Mouse (Mus musculus): ENCODE data around the gene Hmgn2.
"Not testable (repeated sequence)": the region's sequence is repeated elsewhere in the genome, so short reads cannot be mapped to it uniquely, and the experiment has no call there.

Gene Hmgn2

GRCm38 (mm10) chr4:133968150-133968921 is at the start of gene Hmgn2:
Gene Hmgn2, minus strand, starts transcription at chr4:133968650.
- peak; percentile 46 for DNase-seq

DNA sequence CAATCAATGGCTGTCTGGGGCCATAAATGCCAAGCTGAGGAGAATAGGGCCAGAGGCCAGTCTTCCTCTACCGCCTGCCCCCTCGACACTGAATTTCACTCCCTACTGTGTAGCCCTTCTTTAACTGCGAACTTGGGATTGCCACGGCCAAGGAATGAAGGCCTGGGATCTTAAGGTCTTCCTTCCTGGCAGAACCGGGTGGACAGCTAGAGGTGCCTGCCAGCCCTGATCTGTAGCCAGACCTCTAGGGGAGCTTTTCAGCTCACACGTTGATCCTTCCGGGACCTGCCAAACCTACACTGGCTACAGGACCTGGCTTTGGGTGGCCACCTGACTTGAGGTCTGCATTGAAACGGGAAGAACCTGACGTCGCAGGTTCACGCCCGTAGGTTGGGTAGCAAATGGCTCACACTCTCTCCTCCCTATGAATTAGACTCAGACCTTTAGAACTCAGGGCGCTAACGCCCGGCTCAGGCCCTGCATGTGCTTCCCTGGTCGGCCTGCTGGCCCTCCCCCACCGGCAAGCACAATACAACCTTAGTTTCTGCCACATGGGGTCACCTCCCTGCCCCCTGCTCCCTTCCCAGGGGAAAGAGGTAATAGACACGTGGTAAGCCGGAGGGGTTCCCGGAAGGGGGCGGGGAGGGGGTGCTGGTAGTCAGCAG is 48.9 kb upstream of the Hmgn2 start:
- DNase-seq = no peak

DNA sequence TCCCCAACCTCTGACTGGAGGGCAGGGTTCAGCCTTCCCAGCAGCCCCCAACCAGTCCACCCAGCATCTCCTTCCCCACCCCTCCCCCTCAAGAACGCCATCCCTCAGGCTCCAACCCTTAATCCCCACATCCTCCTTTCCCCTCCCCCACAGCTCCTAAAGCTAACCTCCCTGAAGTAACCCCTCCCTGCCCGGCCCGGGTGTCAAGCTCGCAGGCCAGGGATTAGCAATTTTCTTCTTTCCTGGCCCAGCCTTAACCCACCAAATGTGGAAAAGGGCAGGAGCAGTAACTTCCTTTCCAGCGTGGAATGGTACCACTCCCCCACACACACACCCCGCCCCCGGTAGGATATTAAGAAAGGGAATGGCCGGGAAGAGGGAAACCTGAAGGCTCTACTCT is 48.3 kb upstream of the Hmgn2 start:
- no peak for DNase-seq

- DNase-seq = no peak
Observed at GRCm38 (mm10) chr4:134016208-134016607, 47.8 kb upstream of the Hmgn2 start.

DNA sequence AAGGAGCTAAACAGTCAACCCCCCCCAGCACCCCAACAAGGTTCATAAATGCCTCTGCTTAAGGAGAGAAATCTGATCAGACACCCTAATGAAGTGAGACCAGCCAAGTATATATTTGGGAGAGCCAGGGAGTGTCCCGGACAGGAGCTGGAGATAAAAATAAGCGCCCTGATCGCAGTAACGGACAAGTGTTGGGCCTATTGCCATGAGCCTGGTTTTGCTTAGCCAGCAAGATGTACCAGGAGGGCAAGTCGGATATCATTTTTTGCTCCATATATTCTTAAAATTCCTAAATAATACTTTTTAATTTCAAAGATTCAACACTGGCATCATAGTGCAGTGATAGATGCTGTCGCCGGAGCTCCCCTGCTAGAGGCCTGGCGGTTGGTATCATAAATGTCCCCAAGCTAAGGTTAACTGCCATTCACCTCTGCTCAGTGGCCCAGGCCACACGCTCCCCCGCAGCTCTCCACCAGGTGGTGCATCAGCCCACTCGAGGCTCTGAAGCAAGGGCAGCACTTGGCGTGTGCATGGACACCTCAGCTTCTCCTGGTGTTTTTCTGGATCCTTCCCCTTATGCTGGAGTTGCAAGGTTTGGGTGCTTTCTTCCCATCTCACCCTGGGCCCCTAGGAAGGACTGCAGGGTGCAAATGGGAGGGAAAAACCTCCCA is 44.5 kb upstream of the Hmgn2 start:
- DNase-seq = no peak

DNA sequence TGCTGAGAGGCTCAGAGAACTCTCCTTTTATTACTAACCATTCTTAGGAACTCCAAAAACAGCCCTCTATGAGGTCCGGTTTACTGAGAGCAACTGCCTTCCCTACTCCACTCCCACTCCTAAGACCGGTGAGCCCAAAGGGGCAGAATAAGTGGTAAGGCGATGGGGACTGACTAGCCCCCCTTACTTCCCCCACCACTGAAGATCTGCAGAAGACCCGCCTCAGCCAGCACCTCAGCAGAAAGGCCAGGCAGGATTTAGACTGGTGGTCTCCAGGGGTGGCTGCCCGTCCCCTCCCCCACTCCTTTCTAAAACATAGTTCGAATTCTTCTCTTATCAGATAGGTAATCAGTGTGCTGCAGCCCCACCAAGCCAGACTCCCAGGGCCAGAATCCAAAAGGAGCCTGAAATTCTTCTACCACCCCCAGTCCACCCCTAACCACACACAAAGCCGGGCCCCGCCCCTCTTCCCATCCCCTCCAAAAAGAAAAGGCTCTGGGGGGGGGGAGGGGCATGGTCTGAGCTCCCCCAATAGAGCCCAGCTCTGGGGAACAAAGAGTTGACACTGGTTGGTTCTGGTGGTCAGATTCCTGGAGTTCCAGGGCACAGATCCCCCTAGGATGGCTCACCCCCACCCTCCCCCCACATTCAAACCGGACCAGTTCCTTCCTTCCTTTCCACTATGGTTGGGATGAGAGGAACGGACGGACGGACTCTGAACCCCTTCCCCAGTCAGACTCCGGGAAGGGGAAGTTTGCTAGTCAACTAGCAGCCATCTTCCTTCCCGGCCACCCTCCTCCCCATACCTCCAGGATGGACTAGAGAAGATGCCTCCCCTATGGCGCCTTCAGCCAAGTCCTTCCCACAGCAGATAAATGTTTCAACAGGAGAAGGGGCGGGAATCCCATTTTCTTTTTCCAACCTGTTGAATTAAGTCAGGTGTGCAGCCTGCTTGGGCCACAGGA is 43.3 kb upstream of the Hmgn2 start:
- no peak for DNase-seq

GRCm38 (mm10) chr4:134009709-134010108 is 41.3 kb upstream of the Hmgn2 start:
- DNase-seq = no peak

- DNase-seq = no peak
Observed at GRCm38 (mm10) chr4:134006845-134007244, 38.4 kb upstream of the Hmgn2 start.

DNA sequence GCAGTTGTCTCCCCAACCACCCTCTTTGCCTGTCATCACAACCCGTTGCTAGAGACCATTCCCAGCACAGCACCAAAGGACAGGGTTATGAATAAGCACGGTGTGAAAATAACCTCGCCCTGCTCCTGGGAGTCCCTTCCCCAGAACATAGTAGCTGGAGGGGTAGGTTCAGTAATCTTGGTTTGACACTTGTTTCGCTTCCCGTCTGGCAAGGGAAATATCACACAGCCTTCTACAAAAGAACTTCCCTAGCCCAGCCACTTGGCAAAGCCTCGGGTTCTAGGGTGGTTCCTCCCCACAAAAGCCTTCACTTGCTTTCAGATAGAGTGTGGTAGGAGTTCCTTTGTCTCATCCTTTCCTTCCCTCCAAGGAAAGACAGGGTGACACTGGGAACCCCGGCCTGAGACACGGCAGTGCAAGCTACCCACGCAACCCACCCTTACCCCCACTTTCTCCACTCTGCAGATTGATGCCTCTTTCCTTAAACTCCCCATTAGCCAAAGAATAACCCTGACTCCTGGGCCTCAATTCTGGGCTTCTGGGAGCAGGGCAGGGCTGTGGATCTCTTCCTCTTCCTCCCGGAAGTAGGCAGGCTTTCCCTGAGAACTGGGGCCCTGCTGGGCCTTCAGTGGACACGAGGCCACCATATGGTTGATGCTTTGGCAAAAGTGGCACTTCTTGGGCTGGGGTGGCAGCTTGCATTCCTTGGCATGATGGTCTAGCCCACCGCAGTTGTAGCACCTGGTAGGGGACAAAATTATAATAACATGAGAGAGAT is 37.3 kb upstream of the Hmgn2 start:
- no peak for DNase-seq

DNA sequence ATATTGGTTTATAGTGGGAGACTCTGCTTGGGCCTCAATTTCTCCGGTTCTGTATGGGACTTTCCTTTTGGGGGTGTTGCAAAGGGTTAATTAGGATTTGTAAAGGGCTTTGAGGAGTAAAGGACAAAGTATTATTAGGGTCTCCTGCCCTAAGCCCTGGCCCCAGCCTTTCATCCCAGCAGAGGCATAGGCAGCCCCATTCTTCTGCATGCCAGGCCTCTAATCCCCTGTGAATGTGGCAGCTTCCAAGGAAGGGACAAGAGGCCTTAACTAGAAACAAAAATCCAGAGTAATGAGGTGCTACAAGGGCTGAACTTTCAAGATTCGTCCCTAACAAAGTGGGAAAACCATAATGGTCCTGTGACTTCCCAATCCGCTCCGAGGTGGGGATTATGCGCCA is 34.5 kb upstream of the Hmgn2 start:
- DNase-seq = no peak

DNA sequence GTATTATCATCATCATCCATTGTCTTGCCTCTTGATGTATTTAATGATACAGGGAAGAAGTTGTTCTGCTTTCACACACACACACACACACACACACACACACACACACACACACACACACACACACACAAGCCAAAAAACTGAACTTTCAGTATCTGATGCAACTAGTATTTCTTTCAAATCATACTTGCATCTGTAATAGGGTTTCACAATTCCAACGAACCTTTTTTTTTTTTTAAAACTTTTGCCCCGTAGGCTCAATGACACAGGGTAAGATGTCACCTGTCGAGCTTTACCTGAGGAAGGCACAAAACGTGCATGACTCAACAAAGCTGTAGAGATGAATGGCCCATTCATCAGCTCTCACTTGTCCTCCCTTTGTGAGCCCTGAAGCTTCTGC is 33.8 kb upstream of the Hmgn2 start:
- no peak for DNase-seq

DNA sequence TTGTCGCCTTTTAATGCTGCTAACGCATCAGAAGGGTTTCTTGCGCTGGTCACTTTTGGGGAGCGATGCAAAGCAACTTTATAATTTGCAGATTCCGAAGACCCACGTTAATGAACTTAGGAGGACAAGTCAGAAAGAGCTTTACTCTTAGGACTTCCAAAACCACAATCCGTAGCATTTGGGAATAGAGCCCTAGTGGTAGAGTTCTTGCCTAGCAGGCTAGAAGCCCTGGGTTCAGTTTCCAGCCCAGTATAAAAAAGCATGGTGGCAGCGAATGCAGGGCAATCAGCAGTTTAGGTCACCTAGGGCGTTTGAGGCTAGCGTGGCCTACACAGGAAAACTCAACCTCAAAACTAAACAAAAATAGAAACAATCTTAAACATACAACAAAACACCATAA is 33.3 kb upstream of the Hmgn2 start:
- no peak for DNase-seq

GRCm38 (mm10) chr4:134000466-134001438 is 32.3 kb upstream of the Hmgn2 start, which contains the start of gene Dhdds:
Gene Dhdds, minus strand, starts transcription at chr4:134000918.
- peak; percentile 96 for DNase-seq

GRCm38 (mm10) chr4:133994697-133995096 is 26.2 kb upstream of the Hmgn2 start:
- DNase-seq = peak; percentile 18

GRCm38 (mm10) chr4:133991087-133991660 is 22.7 kb upstream of the Hmgn2 start:
- peak; percentile 55 for DNase-seq

DNA sequence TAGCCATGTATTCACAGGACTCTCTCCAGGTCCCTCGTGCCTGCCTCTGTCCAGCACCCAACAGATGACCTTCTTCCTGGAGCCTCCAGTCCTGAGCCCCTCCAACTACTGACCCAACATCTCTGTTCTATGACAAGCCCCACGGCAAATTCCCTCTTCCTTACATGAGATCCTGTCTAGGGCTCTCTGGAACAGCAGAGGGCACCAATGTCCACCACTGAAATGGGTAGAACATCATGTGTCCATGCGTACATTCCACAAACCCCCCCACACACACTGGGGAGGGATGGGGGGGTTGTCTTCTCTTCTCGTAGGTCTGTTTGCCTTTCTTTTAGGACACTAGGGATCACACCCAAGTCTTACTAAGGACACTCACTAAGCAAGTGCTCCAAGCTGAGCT is 21.6 kb upstream of the Hmgn2 start:
- DNase-seq = no peak

- DNase-seq = not testable (repeated sequence)
Observed at GRCm38 (mm10) chr4:133988289-133988688, 19.8 kb upstream of the Hmgn2 start.

DNA sequence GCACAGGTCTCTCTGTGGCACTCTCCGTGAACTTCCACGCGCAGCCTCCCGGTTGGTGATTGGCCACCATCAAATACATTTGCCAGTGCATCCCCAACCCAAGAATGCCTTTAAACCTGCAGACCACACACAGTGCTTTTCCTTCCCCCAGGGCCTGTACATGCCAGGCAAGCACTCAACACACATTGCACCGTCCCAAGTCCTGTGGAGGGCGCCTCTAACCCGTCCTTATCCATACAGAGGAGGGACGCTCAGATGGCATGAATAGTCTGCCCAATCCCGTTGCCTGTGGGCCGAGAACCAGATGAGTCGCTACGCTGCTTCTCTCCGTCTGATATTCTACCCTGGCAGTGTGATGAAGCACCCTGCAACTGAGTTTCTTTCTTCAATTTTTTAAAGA is 14.5 kb upstream of the Hmgn2 start:
- no peak for DNase-seq

DNA sequence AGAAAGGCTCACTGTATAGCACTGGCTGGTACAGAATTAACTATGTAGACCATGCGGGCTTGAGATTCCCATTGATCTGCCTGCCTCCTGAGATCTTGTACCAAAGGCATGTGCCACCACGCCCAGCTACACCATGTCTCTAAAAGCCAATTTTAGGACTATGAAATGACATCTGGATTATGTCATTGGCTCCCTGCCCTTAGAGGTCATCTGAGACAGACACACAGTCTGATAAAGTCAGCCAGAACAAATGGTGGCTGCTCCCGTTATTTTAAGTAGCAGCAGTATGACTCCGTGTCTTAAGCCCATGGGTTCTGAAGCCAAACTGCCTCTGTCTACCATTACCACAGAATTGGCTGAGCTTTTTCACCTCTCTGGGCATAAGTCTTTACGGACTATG is 12.0 kb upstream of the Hmgn2 start:
- no peak for DNase-seq

DNA sequence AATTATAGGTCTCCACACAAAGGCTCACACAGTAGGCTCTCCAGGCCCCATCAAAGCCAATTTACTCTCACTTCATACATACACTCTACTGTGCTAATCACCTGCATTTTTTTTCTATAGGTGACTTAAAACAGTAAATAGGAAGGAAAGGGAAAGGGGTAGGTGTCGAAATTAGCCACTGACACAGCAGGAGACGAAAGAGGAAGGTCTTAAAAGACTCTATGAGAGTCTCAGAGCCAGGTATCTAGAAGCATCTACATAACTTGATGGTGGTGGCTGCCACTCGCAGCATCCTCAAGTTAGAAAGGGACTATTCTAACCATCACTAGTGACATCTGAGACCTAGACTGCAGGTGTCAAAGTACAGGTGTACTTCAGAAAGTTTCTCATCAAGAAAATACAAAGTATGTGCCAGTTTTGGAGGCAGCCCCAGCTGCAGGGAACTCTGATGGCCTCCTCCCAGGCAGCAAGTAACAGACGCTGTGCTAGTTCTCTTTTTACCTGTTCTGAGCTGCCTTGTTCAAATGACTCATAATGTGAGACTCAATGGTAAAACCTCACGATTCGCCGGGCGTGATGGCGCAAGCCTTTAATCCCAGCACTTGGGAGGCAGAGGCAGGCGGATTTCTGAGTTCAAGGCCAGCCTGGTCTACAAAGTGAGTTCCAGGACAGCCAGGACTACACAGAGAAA is 9.7 kb upstream of the Hmgn2 start:
- no peak for DNase-seq

All from kidney, adult 11 months (tissue).